Mouse (Mus musculus): ENCODE data around the gene Washc2.
A peak's percentile ranks its signal among the peaks of the same experiment; 100 is the strongest.
"Not testable (repeated sequence)": the region's sequence is repeated elsewhere in the genome, so short reads cannot be mapped to it uniquely, and the experiment has no call there.

Gene Washc2

DNA sequence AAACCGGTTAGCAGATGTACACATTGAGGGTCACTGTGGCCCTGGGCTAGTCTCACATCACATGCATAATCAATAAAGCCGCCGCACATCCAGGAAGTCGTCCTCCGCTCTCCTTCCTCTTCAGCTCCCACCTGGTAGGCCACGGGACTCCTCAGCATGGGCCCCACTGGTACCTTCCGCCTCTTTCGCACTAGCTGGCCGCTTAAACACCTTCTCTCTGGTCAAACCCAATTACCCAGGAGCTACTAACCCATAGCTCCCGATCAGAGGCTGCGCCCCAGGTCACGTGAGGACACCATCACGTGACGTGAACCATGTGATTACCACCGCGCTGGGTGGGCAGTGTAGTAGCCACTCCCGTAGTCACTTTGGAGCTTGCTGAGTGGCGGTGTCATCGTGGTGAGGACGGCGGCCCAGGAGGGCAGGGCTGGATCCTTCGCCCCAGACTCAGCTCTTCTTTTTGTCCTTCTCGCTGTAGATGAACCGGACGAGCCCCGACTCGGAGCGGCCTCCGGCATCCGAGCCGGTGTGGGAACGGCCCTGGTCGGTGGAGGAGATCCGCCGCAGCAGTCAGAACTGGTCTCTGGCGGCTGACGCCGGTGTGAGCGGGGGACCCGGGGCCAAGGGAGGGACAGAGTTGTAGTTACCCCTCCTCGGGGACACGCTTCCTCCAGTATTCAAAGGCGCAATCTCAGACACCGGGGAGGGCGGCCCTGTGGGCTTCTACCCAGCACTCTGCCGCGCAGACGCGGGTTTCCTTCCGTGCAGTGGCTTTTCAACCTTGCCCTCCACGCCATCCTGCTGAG, at the start of gene Washc2:
Gene Washc2 (plus strand): TSS at position 310 of the 806 bp plus-strand sequence.
- peak; percentile 96 for DNase-seq (ENCODE audit: low read depth, low spot score)

DNA sequence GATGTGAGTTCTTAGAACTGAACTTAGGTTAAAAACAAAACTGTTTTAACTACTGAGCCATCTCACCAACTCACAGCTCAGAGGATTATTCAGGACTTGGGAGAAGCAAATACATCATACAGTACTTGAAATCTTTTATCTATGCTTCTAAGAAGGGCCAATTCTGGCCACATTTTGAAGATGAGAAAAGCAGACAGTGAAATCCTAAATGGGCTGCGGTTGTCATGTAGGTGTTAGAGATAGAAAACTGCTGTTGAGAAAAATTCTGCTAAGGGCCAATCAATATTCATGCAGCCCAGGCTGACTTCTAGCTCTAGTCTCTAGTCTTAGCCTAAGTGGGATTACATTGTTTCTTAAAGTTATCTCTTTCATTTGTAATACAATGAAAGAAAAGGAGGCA, 41.5 kb upstream of the Washc2 start:
- DNase-seq (ENCODE audit: low read depth, low spot score), result no peak

DNA sequence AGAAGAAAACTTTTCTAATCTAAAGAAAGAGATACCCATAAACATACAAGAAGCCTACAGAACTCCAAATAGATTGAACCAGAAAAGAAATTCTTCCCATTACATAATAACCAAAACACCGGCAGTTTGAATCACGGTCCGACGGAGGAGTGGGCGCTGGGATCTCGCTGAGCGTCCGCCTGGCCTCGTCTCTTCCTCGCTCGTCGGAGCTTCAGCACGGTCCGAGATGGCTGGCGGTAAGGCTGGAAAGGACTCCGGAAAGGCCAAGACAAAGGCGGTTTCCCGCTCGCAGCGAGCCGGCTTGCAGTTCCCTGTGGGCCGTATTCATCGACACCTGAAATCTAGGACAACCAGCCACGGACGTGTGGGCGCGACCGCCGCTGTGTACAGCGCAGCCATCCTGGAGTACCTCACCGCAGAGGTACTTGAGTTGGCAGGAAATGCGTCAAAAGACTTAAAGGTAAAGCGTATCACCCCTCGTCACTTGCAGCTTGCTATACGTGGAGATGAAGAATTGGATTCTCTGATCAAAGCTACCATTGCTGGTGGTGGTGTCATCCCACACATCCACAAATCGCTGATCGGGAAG, 34.2 kb upstream of the Washc2 start:
- DNase-seq (ENCODE audit: low read depth, low spot score), result not testable (repeated sequence)

DNA sequence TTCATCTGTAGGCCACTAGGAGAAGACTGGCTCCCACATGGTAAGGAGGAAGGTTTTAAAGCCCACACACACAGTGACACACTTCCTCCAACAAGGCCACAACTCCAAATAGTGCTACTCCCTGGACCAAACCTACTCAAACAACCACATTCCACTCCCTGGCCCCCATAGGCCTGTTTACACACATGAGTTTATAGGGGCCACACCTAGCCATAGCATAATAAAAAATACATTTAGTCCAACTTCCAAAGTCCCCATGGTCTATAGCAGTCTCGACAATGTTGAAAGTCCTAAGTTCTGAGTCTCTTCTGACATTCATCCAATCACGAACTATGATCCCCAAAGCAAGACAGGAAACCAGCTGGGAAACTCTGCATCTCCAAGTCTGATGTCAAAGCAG, 29.5 kb upstream of the Washc2 start:
- DNase-seq (ENCODE audit: low read depth, low spot score), result no peak

DNA sequence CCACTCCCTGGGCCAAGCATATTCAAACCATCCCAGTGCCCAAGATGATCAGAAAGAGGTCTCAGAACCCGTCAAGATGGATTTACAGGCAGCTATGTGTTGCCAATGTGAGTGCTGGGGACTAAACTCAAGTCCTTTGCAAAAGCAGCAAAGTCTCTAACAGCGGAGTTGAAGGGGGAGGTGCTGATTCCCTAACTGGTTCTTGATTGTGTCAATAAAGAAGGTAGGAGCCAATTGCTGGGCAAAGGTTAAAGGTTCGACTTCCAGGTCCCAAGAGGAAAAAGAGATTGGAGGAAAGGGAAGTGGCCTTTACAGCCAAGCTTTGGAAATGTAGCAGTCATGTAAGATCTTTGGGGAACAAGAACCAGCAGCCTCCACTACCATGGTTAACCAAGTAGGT, 27.1 kb upstream of the Washc2 start:
- no peak for DNase-seq (ENCODE audit: low read depth, low spot score)

DNA sequence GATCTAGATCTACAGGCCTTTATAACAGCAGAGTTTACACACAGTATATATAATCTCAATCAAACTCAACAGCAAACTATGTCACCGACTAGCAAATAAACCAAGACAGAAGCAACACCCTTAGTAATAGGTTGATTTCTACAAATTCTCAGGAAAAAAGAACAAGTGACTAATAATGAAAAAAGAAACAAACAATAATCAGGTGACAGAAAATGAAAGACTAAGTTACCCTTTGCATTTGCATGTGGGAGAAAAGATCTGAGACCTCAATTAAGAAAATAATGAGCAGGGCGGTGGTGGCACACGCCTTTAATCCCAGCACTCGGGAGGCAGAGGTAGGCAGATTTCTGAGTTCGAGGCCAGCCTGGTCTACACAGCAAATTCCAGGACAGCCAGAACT, 24.3 kb upstream of the Washc2 start:
- no peak for DNase-seq (ENCODE audit: low read depth, low spot score)

DNA sequence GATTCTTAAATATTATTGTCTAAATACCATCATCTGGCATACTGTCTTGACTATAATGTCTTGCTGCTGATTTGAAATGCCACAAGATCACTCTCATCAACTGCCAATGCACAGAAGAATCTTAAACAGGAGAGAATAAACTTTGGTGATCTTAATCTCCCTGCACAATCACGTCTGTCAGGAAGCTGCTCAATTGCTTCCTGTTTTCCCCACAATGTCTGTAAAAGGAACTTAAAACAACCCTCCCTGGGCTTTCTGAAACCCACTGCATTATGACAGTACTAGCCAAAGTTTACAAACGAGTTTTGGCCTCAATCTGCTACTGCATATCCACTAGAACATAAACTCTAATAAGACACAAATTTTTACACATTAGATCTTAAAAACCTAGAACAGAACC, 21.4 kb upstream of the Washc2 start:
- no peak for DNase-seq (ENCODE audit: low read depth, low spot score)

DNA sequence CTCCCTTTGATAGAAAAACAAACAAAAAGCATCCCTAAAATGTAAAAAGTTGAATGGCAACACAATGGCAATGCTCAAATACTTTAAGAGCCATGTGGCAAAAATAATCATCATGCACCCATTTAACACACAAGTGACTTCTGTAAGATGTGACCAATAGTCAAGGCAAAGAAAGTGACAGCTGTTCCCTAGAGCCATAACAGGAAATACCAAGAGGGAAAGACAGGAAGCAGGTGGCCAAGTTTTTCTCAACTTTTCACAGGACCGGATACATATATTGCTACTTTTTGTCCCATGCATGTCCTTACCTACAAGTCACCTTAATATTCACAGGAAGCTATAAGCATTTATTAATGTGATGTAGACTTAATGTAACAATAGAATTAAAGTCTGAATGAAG, 18.4 kb upstream of the Washc2 start:
- DNase-seq (ENCODE audit: low read depth, low spot score), result no peak

DNA sequence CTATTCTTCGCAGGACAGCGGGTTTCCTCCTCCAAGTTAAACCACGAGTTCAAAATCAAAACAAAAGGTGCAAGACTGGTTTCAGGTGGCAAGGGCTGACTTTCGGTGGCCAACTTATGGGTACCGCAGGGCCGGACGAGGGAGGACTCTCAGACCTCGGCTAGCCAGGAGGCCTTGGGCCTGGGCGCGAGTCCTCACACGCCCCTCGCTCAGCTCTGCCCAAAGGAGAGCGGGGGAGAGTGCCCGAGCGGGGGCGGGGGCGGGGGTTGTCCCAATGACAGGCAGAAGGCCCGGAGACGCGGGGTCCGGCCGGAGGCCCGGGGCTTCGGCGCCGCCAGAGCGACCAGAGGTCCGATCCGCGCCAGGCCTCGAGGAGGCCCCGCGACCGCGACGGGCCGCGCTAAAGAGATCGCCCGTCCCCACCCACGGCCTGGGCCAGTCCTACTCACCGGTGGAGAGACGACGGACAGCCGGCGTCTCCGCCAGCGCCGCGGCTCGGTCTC, 15.0 kb upstream of the Washc2 start:
- no peak for DNase-seq (ENCODE audit: low read depth, low spot score)

DNA sequence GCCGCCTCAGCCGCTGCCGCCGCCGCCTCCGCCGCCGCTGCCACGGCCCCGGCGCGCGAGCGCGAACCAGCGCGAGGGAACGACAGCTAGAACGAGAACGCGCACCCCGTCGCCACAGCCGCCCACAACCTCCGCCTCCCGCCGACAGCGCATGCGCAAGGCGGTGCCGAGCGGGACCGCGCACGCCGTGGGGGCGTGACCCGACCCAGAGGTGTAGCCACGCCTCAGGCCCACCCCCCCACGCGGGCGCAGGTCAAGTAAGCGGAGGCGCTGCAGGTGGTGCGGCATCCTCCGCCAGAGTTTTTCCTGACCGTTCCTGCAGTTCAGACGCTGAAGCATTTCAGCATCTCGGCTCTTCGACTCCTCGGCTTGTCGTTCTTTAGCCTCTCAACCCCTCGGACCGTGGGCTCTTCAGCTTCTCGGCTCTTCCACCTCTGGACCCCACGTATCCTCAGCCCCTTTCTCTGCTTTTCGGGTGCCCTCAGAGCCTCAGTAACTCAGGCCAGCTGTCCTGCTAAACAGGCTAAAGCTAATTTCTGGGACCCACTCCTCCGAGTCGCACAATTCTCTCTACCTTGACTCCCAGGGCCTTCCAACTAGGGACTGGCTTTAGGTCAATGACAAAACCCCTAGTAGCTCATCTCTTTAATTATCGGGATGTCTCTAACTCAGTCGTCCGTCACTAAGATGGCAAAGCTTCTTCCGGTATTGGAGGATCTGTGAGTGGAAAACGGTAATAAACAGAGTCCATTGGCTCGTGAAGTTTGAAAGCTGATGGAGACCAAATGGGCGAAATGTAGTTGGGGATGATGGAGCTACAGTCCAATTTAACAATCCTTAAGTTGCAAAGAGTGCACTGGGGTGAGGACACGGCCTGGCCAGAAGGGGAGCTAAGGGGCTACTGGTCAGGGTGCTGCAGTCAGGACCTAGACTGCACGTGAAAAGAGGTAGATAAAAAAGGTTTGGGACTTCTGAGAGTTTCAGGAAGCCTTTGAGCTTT, 14.1 kb upstream of the Washc2 start, which contains the start of gene Tmcc1:
Gene Tmcc1 (minus strand): TSS at position 93 of the 1,000 bp plus-strand sequence.
- DNase-seq (ENCODE audit: low read depth, low spot score), result peak; percentile 98

DNA sequence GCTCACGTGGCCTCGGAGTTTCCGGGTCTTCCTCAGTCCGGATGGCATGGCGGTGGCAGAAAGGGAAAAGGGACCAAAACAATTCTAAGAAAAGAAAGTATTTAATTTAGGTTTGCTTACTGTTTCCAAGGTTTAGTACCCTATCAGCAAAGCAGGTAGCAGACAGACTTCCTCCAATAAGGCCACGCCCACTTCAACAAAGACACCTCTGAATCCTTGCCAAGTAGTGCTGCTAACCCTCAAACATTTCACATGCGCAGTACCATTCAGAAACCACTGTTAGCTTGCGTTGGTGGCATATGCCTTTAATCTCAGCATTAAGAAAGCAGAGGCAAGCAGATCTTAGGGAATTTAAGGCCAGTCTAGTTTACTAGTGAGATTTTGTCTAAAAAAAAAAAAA, 12.0 kb upstream of the Washc2 start:
- DNase-seq (ENCODE audit: low read depth, low spot score), result no peak

DNA sequence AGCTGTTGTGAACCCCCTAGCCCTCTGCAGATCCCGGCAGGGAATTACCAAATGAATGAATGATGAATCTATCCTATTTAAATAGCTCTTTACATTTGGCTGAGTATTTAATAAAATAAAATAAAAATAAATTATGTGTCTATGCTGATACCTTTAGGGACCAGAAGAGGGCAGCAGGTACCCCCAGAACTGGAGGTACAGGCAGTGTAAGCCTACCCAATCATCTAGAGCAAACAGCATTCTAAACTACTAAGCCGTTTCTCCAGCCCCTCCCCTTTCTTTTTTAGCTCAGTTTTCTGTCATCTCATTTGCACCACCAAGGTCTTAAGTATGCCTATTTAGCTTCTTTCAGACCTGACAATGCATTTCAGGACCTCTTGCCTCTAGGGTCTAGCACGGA, 9.7 kb upstream of the Washc2 start:
- DNase-seq (ENCODE audit: low read depth, low spot score), result peak; percentile 65

DNA sequence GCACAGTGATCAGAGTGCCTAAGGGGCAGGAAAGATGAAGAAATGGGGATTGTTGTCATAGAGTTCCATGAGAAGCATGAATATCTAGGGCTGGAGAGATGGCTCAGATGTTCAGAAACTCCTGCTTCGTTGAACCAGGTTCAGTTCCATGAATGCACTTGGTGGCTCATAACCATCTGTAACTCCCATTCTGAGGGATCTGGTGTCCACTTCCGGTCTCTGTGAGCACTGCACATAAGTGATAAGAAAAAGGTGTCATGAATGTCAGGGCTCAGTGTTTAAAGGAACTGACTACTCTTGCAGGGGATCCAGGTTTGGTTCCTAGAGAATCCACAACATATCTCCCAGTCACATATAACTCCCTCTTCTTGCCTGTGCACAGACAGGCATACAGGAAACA, 8.2 kb upstream of the Washc2 start:
- DNase-seq (ENCODE audit: low read depth, low spot score), result no peak

DNA sequence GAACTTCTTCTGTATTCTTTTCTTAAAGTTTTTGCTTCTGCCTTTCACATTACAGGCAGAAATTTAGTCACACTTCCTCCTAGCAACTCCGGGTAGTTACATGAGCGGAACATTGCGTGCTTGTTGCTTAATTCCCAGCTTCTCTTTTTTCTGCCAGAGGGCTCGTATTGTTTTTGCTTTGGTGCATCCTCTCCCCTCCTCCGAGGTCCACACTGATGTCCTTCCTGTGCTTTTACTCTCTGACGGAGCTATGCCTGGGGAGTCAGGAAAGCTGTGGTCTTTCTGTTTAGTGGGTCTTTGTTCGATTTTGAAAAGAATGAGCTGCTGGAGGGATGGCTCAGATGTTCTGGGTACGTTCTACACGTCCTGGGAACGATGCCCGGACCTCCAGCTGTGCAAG, 19.9 kb downstream of the Washc2 start:
- no peak for DNase-seq (ENCODE audit: low read depth, low spot score)

DNA sequence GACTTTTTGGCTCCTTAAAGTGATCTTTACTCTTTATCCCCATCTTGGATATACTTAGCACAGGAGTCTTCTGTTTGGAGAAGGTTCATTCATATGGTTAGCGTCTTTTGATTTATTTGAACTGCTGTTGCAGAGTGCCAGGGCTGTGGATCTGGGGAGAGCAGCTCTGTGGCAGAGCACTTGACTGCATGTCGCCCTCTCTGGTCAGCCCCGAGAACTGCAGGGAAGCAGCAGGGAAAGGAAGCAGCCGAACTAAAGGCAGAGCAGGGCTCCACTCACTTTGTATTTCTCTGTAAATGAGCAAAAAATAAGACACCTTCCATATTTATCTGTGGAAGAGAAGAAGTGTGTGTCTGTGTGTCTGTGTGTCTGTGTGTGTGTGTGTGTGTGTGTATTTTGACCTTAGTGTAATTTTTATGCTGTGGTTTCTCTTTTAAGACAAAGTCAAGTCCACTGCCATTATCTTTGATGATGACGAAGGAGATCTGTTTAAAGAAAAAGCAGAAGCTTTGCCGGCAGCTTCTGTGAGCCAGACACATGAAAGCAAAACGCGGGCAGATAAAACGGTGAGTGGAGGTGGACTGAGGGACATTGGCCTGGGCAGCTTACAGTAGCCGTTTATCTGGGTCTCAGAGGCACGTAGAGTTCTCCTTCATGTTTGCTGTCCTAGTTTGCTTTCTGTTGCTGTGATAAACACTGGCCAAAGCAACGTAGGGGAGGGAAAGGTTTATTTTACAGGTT, 21.1 kb downstream of the Washc2 start:
- DNase-seq (ENCODE audit: low read depth, low spot score), result peak; percentile 58

DNA sequence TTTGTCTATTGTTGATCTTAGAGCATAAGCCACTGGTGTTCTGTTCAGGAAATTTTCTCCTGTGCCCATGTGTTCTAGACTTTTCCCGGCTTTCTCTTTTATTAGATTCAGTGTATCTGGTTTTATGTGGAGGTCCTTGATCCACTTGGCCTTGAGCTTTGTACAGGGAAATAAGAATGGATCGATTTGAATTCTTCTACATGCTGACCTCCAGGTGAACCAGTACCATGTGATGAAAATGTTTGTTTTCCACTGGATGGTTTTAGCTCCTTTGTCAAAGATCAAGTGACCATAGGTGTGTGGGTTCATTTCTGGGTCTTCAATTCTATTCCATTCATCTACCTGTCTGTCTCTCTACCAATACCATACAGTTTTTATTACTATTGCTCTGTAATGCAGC, 27.0 kb downstream of the Washc2 start:
- not testable (repeated sequence) for DNase-seq (ENCODE audit: low read depth, low spot score)

DNA sequence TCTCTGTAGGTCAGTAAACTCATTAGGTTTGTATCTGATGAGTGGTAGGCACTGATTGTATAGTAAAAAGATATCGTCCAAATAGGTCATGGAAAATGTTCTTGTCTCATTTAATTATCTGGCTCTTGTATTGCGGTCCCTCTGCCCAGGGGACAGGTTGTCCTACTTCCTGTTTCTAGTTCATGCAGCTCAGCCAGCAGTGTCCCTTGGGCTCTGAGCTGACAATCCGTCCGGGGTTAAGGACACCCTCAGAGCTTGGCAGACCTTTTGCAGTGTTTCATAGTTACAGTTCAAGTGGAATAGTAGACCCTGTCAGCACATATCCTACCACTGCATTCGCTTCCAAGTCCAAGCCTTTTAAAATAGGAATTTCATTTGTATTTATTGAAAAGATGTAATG, 27.5 kb downstream of the Washc2 start:
- DNase-seq (ENCODE audit: low read depth, low spot score), result no peak

DNA sequence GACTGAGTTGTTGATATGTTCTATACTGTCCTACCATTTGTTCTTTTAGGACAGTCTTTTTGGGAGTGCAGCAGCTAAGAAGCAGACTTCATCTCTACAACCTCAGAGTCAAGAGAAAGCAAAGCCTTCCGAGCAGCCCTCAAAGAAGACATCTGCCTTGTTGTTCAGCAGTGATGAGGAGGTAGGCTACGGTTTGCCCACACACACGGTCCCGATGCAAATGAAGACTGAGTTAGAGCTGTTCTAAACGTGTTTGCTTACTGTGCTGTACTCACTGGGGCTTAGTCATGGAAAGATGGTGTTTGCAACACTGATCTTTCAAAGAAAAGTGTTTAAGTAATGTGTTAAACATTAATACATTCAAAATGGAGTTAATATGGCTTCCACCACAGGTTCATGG, 30.2 kb downstream of the Washc2 start:
- no peak for DNase-seq (ENCODE audit: low read depth, low spot score)

DNA sequence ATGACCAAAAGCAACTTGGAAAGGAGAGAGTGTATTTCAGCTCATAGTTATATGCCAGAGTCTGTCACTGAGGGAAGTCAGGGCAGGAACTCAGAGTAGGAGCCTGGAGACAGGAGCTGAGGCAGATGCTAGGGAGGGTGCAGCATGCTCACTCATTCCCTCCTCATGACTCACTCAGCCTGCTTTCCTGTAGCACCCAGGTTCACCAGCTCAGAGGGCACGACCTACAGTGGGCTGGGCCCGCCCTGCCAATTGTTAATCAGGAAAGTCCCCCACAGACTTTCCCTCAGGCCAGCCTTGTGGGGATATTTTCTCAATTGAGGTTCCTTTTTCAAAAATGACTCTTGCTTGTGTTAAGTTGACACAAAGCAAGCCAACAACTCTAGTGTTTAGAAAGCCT, 32.5 kb downstream of the Washc2 start:
- no peak for DNase-seq (ENCODE audit: low read depth, low spot score)

DNA sequence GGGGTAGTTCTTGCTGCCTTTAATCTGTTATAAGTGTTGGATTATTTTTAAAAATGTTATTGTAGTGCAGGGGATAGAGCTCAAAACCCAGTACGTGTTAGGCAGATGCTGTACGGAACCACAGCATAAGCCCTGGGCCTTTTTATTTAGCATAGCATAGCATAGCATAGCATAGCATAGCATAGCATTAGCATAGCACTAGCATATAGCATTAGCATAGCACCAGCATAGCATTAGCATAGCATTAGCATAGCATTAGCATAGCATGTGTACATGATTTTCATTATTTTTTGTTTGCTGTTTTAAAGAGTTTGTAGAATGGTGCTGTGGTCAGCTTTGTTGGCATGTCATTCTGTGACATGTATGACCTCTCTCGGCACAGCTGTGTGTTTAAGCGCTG, 51.8 kb downstream of the Washc2 start:
- no peak for DNase-seq (ENCODE audit: low read depth, low spot score)

DNA sequence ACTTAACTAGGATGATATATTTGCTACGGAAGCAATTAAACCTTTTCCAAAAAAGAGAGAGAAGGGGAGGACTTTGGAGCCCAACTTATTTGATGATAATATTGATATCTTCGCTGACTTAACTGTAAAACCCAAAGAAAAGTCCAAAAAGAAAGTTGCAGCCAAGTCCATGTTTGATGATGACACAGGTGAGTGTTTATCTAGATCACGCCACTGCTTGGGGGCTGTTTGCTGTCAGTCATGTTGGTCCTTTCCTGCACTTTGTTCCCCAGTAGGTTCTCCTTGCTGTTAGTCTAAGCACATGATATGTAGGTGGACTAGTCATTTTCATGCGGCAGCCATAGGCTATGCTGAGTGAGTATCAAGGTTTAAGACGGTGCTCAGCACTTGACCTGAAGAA, 52.6 kb downstream of the Washc2 start:
- no peak for DNase-seq (ENCODE audit: low read depth, low spot score)
